ENCODE assay signal across 19 mouse cellular contexts in genomic region chr9:46337331-46337730, GRCm38 (mm10). TPM values are rescaled to one million over a fixed set of nuclear protein-coding genes. Genes with fewer than 3 reads are reported as not detected.
DNase-seq lines count a peak whose midpoint lies in the region; ATAC-seq and TF ChIP-seq lines count a peak whose summit lies in the region.
"Had no signal": no experiment of that assay in that cellular context is flagged by ENCODE, and none has a peak within 500 bp of the region (broad histone marks: within the 10 kb centered on the region; RNA-seq: fewer than 3 reads in every experiment).

No protein-coding gene starts in this region.

- ATAC-seq in forebrain, embryonic 13.5 days: no peak
- peak; percentile 43 for ATAC-seq in hindbrain, embryonic 16.5 days
- ATAC-seq in midbrain, postnatal 0 days (ENCODE audit: low FRiP score): no peak

- 33% methylated on average over 7 of the region's 7 CpGs for WGBS in forebrain, embryonic 13.5 days
- 41% methylated on average over 7 of the region's 7 CpGs for WGBS in hindbrain, embryonic 16.5 days
- WGBS in midbrain, postnatal 0 days: 30% methylated on average over 7 of the region's 7 CpGs

- no peaks in the 10 kb centered on the region for H3K9me3 ChIP-seq in forebrain, embryonic 13.5 days (replicated peaks)
- no peaks in the 10 kb centered on the region for H3K9me3 ChIP-seq in hindbrain, embryonic 16.5 days (ENCODE audit: control insufficient read depth, low read length)
- no peaks in the 10 kb centered on the region for H3K9me3 ChIP-seq in midbrain, postnatal 0 days (ENCODE audit: low read length)
- H3K9me3 ChIP-seq: limb, embryonic 13.5 days had no signal

- no peak overlapping the region for H3K4me2 ChIP-seq in forebrain, embryonic 13.5 days
- no peak overlapping the region for H3K4me2 ChIP-seq in hindbrain, embryonic 16.5 days (ENCODE audit: low read length)
- no peak overlapping the region for H3K4me2 ChIP-seq in midbrain, postnatal 0 days (ENCODE audit: low read depth, low read length, poor library complexity, severe bottlenecking)
- H3K4me2 ChIP-seq: limb, embryonic 13.5 days had no signal

- no peak overlapping the region for H3K9ac ChIP-seq in forebrain, embryonic 13.5 days
- H3K9ac ChIP-seq in hindbrain, embryonic 16.5 days (ENCODE audit: low read depth, low read length): no peak overlapping the region
- H3K9ac ChIP-seq in midbrain, postnatal 0 days (replicated peaks; ENCODE audit: low read length, poor library complexity, severe bottlenecking): no peak overlapping the region
- H3K9ac ChIP-seq: limb, embryonic 13.5 days had no signal

- H3K27me3 ChIP-seq in forebrain, embryonic 13.5 days: peaks cover 18% of the 10 kb centered on the region
- 0 out of 2 replicates have a peak, but pooled peaks cover 2% of the 10 kb centered on the region for H3K27me3 ChIP-seq in hindbrain, embryonic 16.5 days (replicated peaks; ENCODE audit: control insufficient read depth, insufficient read depth, low read length)
- H3K27me3 ChIP-seq in midbrain, postnatal 0 days (ENCODE audit: insufficient read depth, low read length): 0 out of 2 replicates have a peak, but pooled peaks cover 4% of the 10 kb centered on the region

- H3K4me1 ChIP-seq in forebrain, embryonic 13.5 days: peaks cover 19% of the 10 kb centered on the region
- peaks cover 15% of the 10 kb centered on the region for H3K4me1 ChIP-seq in hindbrain, embryonic 16.5 days (ENCODE audit: control insufficient read depth, insufficient read depth, low read depth, low read length)
- peaks cover 15% of the 10 kb centered on the region for H3K4me1 ChIP-seq in midbrain, postnatal 0 days (ENCODE audit: insufficient read depth, low read length)

- DNase-seq in layer of hippocampus, adult 2 months (ENCODE audit: low spot score in 2 of 2): no peak
- no peak for DNase-seq in layer of hippocampus, adult 8-10 months (ENCODE audit: low spot score in 2 of 2)
- no peak for DNase-seq in midbrain, postnatal 0 days (ENCODE audit: low spot score)
- DNase-seq in spleen, postnatal 10 days (ENCODE audit: low spot score in 2 of 2): no peak
- no peak for DNase-seq in right cerebral cortex, adult 2 months (ENCODE audit: low spot score in 2 of 2)
- DNase-seq: kidney, adult 18-20 months; right cerebral cortex, postnatal 14 days; thymus, adult 2 months had no signal

- no peak for TF ChIP-seq CTCF in layer of hippocampus, adult 2 months (conservative IDR thresholded peaks at IDR 0.05)
- TF ChIP-seq CTCF in midbrain, postnatal 0 days (IDR thresholded peaks at IDR 0.05): no peak

- peak overlapping the region; percentile 86 for H3K27ac ChIP-seq in layer of hippocampus, adult 2 months
- peak overlapping the region; percentile 74 for H3K27ac ChIP-seq in forebrain, embryonic 13.5 days
- peak overlapping the region; percentile 41; the same call in 1 of the 2 replicates for H3K27ac ChIP-seq in hindbrain, embryonic 16.5 days (ENCODE audit: low read depth, low read length)
- H3K27ac ChIP-seq in midbrain, postnatal 0 days (ENCODE audit: low read depth, low read length): peak overlapping the region; percentile 72
- H3K27ac ChIP-seq: limb, embryonic 13.5 days had no signal

- no peak overlapping the region for H3K4me3 ChIP-seq in layer of hippocampus, adult 2 months
- H3K4me3 ChIP-seq in forebrain, embryonic 13.5 days: no peak overlapping the region
- H3K4me3 ChIP-seq in hindbrain, embryonic 16.5 days (ENCODE audit: low read length): no peak overlapping the region
- no peak overlapping the region for H3K4me3 ChIP-seq in midbrain, postnatal 0 days (ENCODE audit: low read depth, low read length)
- H3K4me3 ChIP-seq: limb, embryonic 13.5 days had no signal

- H3K36me3 ChIP-seq in forebrain, embryonic 13.5 days (ENCODE audit: poor library complexity, severe bottlenecking): no peaks in the 10 kb centered on the region
- no peaks in the 10 kb centered on the region for H3K36me3 ChIP-seq in hindbrain, embryonic 16.5 days (ENCODE audit: control insufficient read depth, insufficient read depth, low read length)
- H3K36me3 ChIP-seq in midbrain, postnatal 0 days (ENCODE audit: insufficient read depth, low read length): no peaks in the 10 kb centered on the region
- H3K36me3 ChIP-seq: limb, embryonic 13.5 days had no signal

RNA-seq across cellular contexts. Expression of gene 4931429L15Rik, which starts 17.5 kb away (rescaled TPM):
- not detected for total RNA-seq in layer of hippocampus, adult 2 months (2021)
- total RNA-seq in layer of hippocampus, adult 8-10 months (2022): under 1 TPM in 1 of 4 experiments, not detected in 3; 0.31 TPM
- not detected in 2 replicates for polyA plus RNA-seq in forebrain, embryonic 13.5 days (2015; fragmentation: Nextera tagmentation; extraction: Ambion mirVana)
- polyA plus RNA-seq in hindbrain, embryonic 16.5 days (2015; fragmentation: Nextera tagmentation; extraction: Ambion mirVana): not detected in 2 replicates
- total RNA-seq in midbrain, postnatal 0 days (2014; rRNA removed): not detected in 2 replicates
- polyA plus RNA-seq in midbrain, postnatal 0 days (2015; fragmentation: Nextera tagmentation; extraction: Ambion mirVana): not detected in 2 replicates
- total RNA-seq: adrenal gland, adult 18-20 months; ES-E14; hematopoietic stem cell, adult 5-6 weeks had no signal
- polyA plus RNA-seq: C2C12; cerebellum, adult 2 months; gonadal fat pad, adult 2 months; heart, embryonic 14.5 days; limb, embryonic 13.5 days; liver, embryonic 16.5 days had no signal

RNA-seq across cellular contexts. Expression of gene Bud13, which starts 54.5 kb away (rescaled TPM):
- total RNA-seq in layer of hippocampus, adult 2 months (2021): 10 to 100 TPM; 13.5 to 14.4 TPM
- 10 to 100 TPM in 2 of 4 experiments, 1 to 10 TPM in 2; 9.3 to 12.7 (median 11.0) TPM for total RNA-seq in layer of hippocampus, adult 8-10 months (2022)
- 19.0 and 21.9 TPM in 2 replicates for polyA plus RNA-seq in forebrain, embryonic 13.5 days (2015; fragmentation: Nextera tagmentation; extraction: Ambion mirVana)
- 15.1 and 17.1 TPM in 2 replicates for polyA plus RNA-seq in hindbrain, embryonic 16.5 days (2015; fragmentation: Nextera tagmentation; extraction: Ambion mirVana)
- 15.0 and 15.7 TPM in 2 replicates for total RNA-seq in midbrain, postnatal 0 days (2014; rRNA removed)
- polyA plus RNA-seq in midbrain, postnatal 0 days (2015; fragmentation: Nextera tagmentation; extraction: Ambion mirVana): 11.8 and 12.3 TPM in 2 replicates
